Mouse (Mus musculus): ENCODE data around the gene Auts2.

- no peak for TF ChIP-seq CTCF (IDR thresholded peaks at IDR 0.05; ENCODE audit: low read depth, low read length)
- TF ChIP-seq POLR2A (IDR thresholded peaks at IDR 0.05; ENCODE audit: borderline replicate concordance, low read depth, low read length) = no peak
Observed at GRCm38 (mm10) chr5:131680127-131680845, 862.9 kb downstream of the Auts2 start.

All from bone marrow macrophage, adult 2 months (primary cell).